Mouse (Mus musculus): ENCODE data around the gene Pdgfc. TPM values are rescaled to one million over a fixed set of nuclear protein-coding genes. Genes with fewer than 3 reads are reported as not detected.

Gene Pdgfc
- polyA plus RNA-seq, 1 experiment, result 2.5 TPM

GRCm38 (mm10) chr3:81068550-81068949 is 32.3 kb downstream of the Pdgfc start:
- WGBS, result 61% methylated on average over 2 of the region's 2 CpGs
- Histone ChIP-seq H3K27me3 (ENCODE audit: control insufficient read depth, insufficient read depth, low read length) (no peaks in the 10 kb centered on the region), H3K36me3 (ENCODE audit: control insufficient read depth, insufficient read depth, low read length) (no peaks in the 10 kb centered on the region), H3K4me3 (ENCODE audit: low read depth, low read length) (no peak overlapping the region), H3K27ac (ENCODE audit: insufficient read depth, low read depth, low read length) (no peak overlapping the region), H3K4me1 (ENCODE audit: control insufficient read depth, insufficient read depth, insufficient read length, low read length) (no peaks in the 10 kb centered on the region)
- no peak for TF ChIP-seq CTCF (IDR thresholded peaks at IDR 0.05; ENCODE audit: extremely low read depth, insufficient read length, insufficient replicate concordance, low read depth, low read length)
- TF ChIP-seq POLR2A (IDR thresholded peaks at IDR 0.05; ENCODE audit: low read depth, low read length), result no peak

GRCm38 (mm10) chr3:81101136-81101535 is 64.9 kb downstream of the Pdgfc start:
- no peak overlapping the region for H3K4me3 ChIP-seq (ENCODE audit: low read depth, low read length)
- no peak for TF ChIP-seq POLR2A (IDR thresholded peaks at IDR 0.05; ENCODE audit: low read depth, low read length)
- TF ChIP-seq CTCF (IDR thresholded peaks at IDR 0.05; ENCODE audit: extremely low read depth, insufficient read length, insufficient replicate concordance, low read depth, low read length), result no peak
- no peaks in the 10 kb centered on the region for H3K27me3 ChIP-seq (ENCODE audit: control insufficient read depth, insufficient read depth, low read length)
- peaks cover 7% of the 10 kb centered on the region; the same call in 1 of the 2 replicates for H3K4me1 ChIP-seq (ENCODE audit: control insufficient read depth, insufficient read depth, insufficient read length, low read length)
- no peak overlapping the region for H3K27ac ChIP-seq (ENCODE audit: insufficient read depth, low read depth, low read length)
- WGBS, result 84% methylated on average over 1 of the region's 1 CpGs
- no peaks in the 10 kb centered on the region for H3K36me3 ChIP-seq (ENCODE audit: control insufficient read depth, insufficient read depth, low read length)

- TF ChIP-seq CTCF (IDR thresholded peaks at IDR 0.05; ENCODE audit: extremely low read depth, insufficient read length, insufficient replicate concordance, low read depth, low read length), result no peak
- TF ChIP-seq POLR2A (IDR thresholded peaks at IDR 0.05; ENCODE audit: low read depth, low read length), result no peak
- Histone ChIP-seq H3K27ac (ENCODE audit: insufficient read depth, low read depth, low read length) (no peak overlapping the region), H3K27me3 (ENCODE audit: control insufficient read depth, insufficient read depth, low read length) (no peaks in the 10 kb centered on the region), H3K36me3 (ENCODE audit: control insufficient read depth, insufficient read depth, low read length) (no peaks in the 10 kb centered on the region), H3K4me1 (ENCODE audit: control insufficient read depth, insufficient read depth, insufficient read length, low read length) (peaks cover 7% of the 10 kb centered on the region; the same call in 1 of the 2 replicates), H3K4me3 (ENCODE audit: low read depth, low read length) (no peak overlapping the region)
- WGBS, result 7% methylated on average over 3 of the region's 3 CpGs
These were observed 66.1 kb downstream of the Pdgfc start for GRCm38 (mm10) chr3:81102158-81102876.

DNA sequence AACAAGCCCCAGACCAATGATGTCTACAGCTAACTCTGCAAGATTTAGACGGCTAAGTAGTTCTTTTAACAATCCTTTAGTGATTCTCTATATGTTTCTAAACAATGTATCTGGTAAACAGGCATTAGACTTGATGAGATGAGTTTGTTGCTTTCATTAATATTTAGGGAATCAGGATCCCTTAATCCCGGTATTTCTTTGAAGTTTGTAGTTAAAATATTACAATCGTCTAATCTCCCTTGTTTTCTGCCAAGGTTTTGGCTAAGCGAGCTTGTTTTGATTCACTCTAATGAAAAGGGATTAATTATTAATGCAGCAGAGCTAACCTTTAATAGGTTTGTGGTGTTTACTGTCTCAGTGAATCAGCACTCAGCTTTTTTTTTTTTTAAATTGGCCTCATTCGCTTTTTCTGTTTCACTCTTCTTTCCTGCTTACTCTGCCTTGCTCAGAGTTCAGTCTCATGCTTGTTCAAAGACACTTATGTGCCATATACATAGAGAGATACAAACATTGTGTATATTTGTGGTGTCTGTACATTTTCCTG is 66.7 kb downstream of the Pdgfc start:
- H3K36me3 ChIP-seq (ENCODE audit: control insufficient read depth, insufficient read depth, low read length), result no peaks in the 10 kb centered on the region
- peaks cover 7% of the 10 kb centered on the region; the same call in 1 of the 2 replicates for H3K4me1 ChIP-seq (ENCODE audit: control insufficient read depth, insufficient read depth, insufficient read length, low read length)
- 24% methylated on average over 5 of the region's 5 CpGs for WGBS
- H3K4me3 ChIP-seq (ENCODE audit: low read depth, low read length), result no peak overlapping the region
- H3K27me3 ChIP-seq (ENCODE audit: control insufficient read depth, insufficient read depth, low read length), result no peaks in the 10 kb centered on the region
- H3K27ac ChIP-seq (ENCODE audit: insufficient read depth, low read depth, low read length), result no peak overlapping the region
- TF ChIP-seq POLR2A (IDR thresholded peaks at IDR 0.05; ENCODE audit: low read depth, low read length) (no peak), CTCF (IDR thresholded peaks at IDR 0.05; ENCODE audit: extremely low read depth, insufficient read length, insufficient replicate concordance, low read depth, low read length) (no peak)

DNA sequence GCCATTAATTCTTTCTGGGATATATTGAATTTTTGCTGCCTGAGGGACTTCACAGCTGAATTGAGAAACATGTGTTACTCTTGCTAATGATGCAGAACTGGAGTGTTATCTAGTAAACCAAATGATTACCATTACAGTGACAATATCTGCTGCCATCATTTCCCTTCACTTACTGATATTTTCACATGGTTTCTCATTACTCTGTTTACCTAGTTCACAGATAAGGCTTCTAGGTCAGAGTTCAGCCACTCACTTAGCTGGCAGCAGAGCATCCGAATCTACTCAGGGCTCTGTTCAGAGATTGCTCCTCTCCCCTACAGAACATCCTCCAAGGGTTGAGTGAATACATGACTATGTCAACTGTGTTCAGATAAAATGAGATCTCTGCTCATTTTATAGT is 71.3 kb downstream of the Pdgfc start:
- Histone ChIP-seq H3K4me3 (ENCODE audit: low read depth, low read length) (no peak overlapping the region), H3K36me3 (ENCODE audit: control insufficient read depth, insufficient read depth, low read length) (no peaks in the 10 kb centered on the region), H3K27me3 (ENCODE audit: control insufficient read depth, insufficient read depth, low read length) (no peaks in the 10 kb centered on the region), H3K27ac (ENCODE audit: insufficient read depth, low read depth, low read length) (no peak overlapping the region), H3K4me1 (ENCODE audit: control insufficient read depth, insufficient read depth, insufficient read length, low read length) (peaks cover 2% of the 10 kb centered on the region; the same call in 1 of the 2 replicates)
- TF ChIP-seq CTCF (IDR thresholded peaks at IDR 0.05; ENCODE audit: extremely low read depth, insufficient read length, insufficient replicate concordance, low read depth, low read length) (no peak), POLR2A (IDR thresholded peaks at IDR 0.05; ENCODE audit: low read depth, low read length) (no peak)
- 34% methylated on average over 1 of the region's 1 CpGs for WGBS

DNA sequence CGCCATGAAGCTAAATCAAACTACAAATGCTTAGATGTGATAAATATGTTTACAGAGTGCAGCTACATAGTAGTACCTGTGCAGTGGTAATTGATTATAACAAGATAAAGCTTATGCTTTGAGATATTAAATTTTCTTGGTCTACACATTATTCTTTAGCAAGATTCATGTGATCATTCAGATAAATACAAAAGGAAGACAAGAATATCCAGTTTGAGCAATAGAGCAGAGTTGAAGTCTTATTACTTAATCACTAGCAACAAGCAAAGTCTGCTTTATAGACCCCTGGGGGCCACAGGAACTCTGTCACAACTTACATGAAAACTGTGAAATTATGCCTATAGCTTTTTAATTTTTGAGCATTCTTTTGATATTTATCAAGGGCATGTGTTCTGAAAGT is 74.8 kb downstream of the Pdgfc start:
- Histone ChIP-seq H3K36me3 (ENCODE audit: control insufficient read depth, insufficient read depth, low read length) (no peaks in the 10 kb centered on the region), H3K27ac (ENCODE audit: insufficient read depth, low read depth, low read length) (no peak overlapping the region), H3K4me3 (ENCODE audit: low read depth, low read length) (no peak overlapping the region), H3K27me3 (ENCODE audit: control insufficient read depth, insufficient read depth, low read length) (no peaks in the 10 kb centered on the region), H3K4me1 (ENCODE audit: control insufficient read depth, insufficient read depth, insufficient read length, low read length) (no peaks in the 10 kb centered on the region)
- TF ChIP-seq CTCF (IDR thresholded peaks at IDR 0.05; ENCODE audit: extremely low read depth, insufficient read length, insufficient replicate concordance, low read depth, low read length), result no peak
- TF ChIP-seq POLR2A (IDR thresholded peaks at IDR 0.05; ENCODE audit: low read depth, low read length), result no peak
- 20% methylated on average over 1 of the region's 1 CpGs for WGBS

DNA sequence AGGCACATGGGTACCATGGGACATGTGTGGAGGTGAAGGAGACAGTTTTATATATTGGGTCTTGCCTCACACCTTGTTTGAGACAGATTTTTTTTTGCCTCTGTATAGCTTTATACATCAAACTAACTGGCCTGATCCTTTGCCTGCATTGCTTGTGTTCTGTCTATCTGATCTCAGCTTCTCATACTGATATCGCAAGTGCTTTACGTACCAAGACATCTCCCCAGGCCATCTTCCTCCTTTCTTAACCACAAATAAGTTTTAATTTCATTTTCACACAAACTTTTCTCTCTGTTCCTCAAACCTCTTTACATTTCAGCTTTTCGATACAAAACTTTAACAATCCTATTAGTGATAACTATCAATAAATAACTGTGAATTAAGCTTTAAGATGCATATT is 76.7 kb downstream of the Pdgfc start:
- H3K27ac ChIP-seq (ENCODE audit: insufficient read depth, low read depth, low read length), result no peak overlapping the region
- no peaks in the 10 kb centered on the region for H3K36me3 ChIP-seq (ENCODE audit: control insufficient read depth, insufficient read depth, low read length)
- TF ChIP-seq POLR2A (IDR thresholded peaks at IDR 0.05; ENCODE audit: low read depth, low read length) (no peak), CTCF (IDR thresholded peaks at IDR 0.05; ENCODE audit: extremely low read depth, insufficient read length, insufficient replicate concordance, low read depth, low read length) (no peak)
- no peaks in the 10 kb centered on the region for H3K27me3 ChIP-seq (ENCODE audit: control insufficient read depth, insufficient read depth, low read length)
- no peak overlapping the region for H3K4me3 ChIP-seq (ENCODE audit: low read depth, low read length)
- 86% methylated on average over 3 of the region's 3 CpGs for WGBS
- H3K4me1 ChIP-seq (ENCODE audit: control insufficient read depth, insufficient read depth, insufficient read length, low read length), result no peaks in the 10 kb centered on the region
